Mouse (Mus musculus) gastrocnemius, postnatal 14 days (tissue): Measurements from ENCODE around the gene Fam8a1. TPM values are rescaled to one million over a fixed set of nuclear protein-coding genes. Genes with fewer than 3 reads are reported as not detected.

Experiments used
- DNase-seq: peaks from one replicate; pipeline ENCODE4 v3.0.0; 2021; ENCODE audit warnings: mixed read lengths
- intact Hi-C: fragments of 180-260 bp; cut with DNase I; formaldehyde crosslinking; loops from one replicate; pipeline ENCODE4 v1.15.1; 2025; ENCODE audit warnings: low total_unique reads
- total RNA-seq, 2 experiments: library from RNA; stranded (reverse); gene quantifications; 2 replicates each; pipeline ENCODE4 v1.2.3; 2021

The Fam8a1 gene
- total RNA-seq, 2 experiments from 2014 or later = 20.4 to 21.9 TPM

- no peak for DNase-seq
- intact Hi-C loops = no loop called here
Measured at GRCm38 (mm10) chr13:46726288-46727037, 57.1 kb downstream of the Fam8a1 start.

- DNase-seq = peak; percentile 68
- intact Hi-C loops = no loop called here
Measured at GRCm38 (mm10) chr13:46727038-46727836, 57.9 kb downstream of the Fam8a1 start.

Other genes starting within 250 kb of the Fam8a1 start
- 100 to 1,000 TPM; 241 to 245 TPM for gene Cap2, start 167.7 kb upstream of the Fam8a1 start, total RNA-seq
- 10 to 100 TPM; 24.6 to 28.2 TPM for gene Nup153, start 58.4 kb downstream of the Fam8a1 start, total RNA-seq